Mouse (Mus musculus): ENCODE results near the gene Vmn1r65. TPM values are rescaled to one million over a fixed set of nuclear protein-coding genes. Genes with fewer than 3 reads are reported as not detected.
"Not testable (repeated sequence)": the region's sequence is repeated elsewhere in the genome, so short reads cannot be mapped to it uniquely, and the experiment has no call there.

Gene Vmn1r65
- polyA plus RNA-seq (2014; fragmentation: Nextera tagmentation; extraction: Ambion mirVana) = not detected in 2 replicates

GRCm38 (mm10) chr7:6010910-6011309 is at the start of gene Vmn1r65:
Gene Vmn1r65 (minus strand): TSS chr7:6011010.
- no peak within 1 kb of the TSS for H3K4me2 ChIP-seq (replicated peaks; ENCODE audit: low read depth, low read length)
- no peak for ATAC-seq (ENCODE audit: insufficient number of reproducible peaks, insufficient read depth, low FRiP score, low read depth)
- no peaks in the 10 kb centered on the region for H3K4me1 ChIP-seq (ENCODE audit: control insufficient read depth, insufficient read depth, low read length)
- H3K9me3 ChIP-seq (ENCODE audit: control insufficient read depth, low read depth, low read length) = no peaks in the 10 kb centered on the region
- H3K27me3 ChIP-seq (ENCODE audit: control insufficient read depth, insufficient read depth, low read length) = no peaks in the 10 kb centered on the region
- no peak within 1 kb of the TSS for H3K27ac ChIP-seq (ENCODE audit: low read length)
- no peak within 1 kb of the TSS for H3K4me3 ChIP-seq (ENCODE audit: low read depth, low read length)
- WGBS = 89% methylated on average over 1 of the region's 1 CpGs
- H3K36me3 ChIP-seq (ENCODE audit: control insufficient read depth, insufficient read depth, low read length) = no peaks in the 10 kb centered on the region
- H3K9ac ChIP-seq (replicated peaks; ENCODE audit: low read depth, low read length) = no peak within 1 kb of the TSS

- Histone ChIP-seq H3K36me3 (ENCODE audit: control insufficient read depth, insufficient read depth, low read length) (no peaks in the 10 kb centered on the region), H3K27me3 (ENCODE audit: control insufficient read depth, insufficient read depth, low read length) (no peaks in the 10 kb centered on the region), H3K9ac (replicated peaks; ENCODE audit: low read depth, low read length) (no peak within 1 kb of the TSS), H3K4me1 (ENCODE audit: control insufficient read depth, insufficient read depth, low read length) (no peaks in the 10 kb centered on the region), H3K27ac (ENCODE audit: low read length) (no peak within 1 kb of the TSS), H3K4me2 (replicated peaks; ENCODE audit: low read depth, low read length) (no peak within 1 kb of the TSS), H3K4me3 (ENCODE audit: low read depth, low read length) (no peak within 1 kb of the TSS), H3K9me3 (ENCODE audit: control insufficient read depth, low read depth, low read length) (no peaks in the 10 kb centered on the region)
- 85% methylated on average over 11 of the region's 11 CpGs for WGBS
- no peak for ATAC-seq (ENCODE audit: insufficient number of reproducible peaks, insufficient read depth, low FRiP score, low read depth)
These were observed 34.1 kb upstream of the Vmn1r65 start, which contains the start of gene Nlrp4c for GRCm38 (mm10) chr7:6044861-6045260. Gene Nlrp4c (plus strand): TSS chr7:6045161.

- H3K36me3 ChIP-seq (ENCODE audit: control insufficient read depth, insufficient read depth, low read length); H3K27me3 ChIP-seq (ENCODE audit: control insufficient read depth, insufficient read depth, low read length); H3K27ac ChIP-seq (ENCODE audit: low read length); H3K4me3 ChIP-seq (ENCODE audit: low read depth, low read length); ATAC-seq (ENCODE audit: insufficient number of reproducible peaks, insufficient read depth, low FRiP score, low read depth); H3K4me1 ChIP-seq (ENCODE audit: control insufficient read depth, insufficient read depth, low read length); H3K9ac ChIP-seq (replicated peaks; ENCODE audit: low read depth, low read length); H3K9me3 ChIP-seq (ENCODE audit: control insufficient read depth, low read depth, low read length); H3K4me2 ChIP-seq (replicated peaks; ENCODE audit: low read depth, low read length): not testable (repeated sequence)
- WGBS = 83% methylated on average over 4 of the region's 4 CpGs
These were observed 28.4 kb downstream of the Vmn1r65 start for GRCm38 (mm10) chr7:5982426-5982825.

GRCm38 (mm10) chr7:5972546-5972945 is 38.3 kb downstream of the Vmn1r65 start:
- H3K9ac ChIP-seq (replicated peaks; ENCODE audit: low read depth, low read length); H3K4me2 ChIP-seq (replicated peaks; ENCODE audit: low read depth, low read length); H3K36me3 ChIP-seq (ENCODE audit: control insufficient read depth, insufficient read depth, low read length); H3K4me1 ChIP-seq (ENCODE audit: control insufficient read depth, insufficient read depth, low read length); ATAC-seq (ENCODE audit: insufficient number of reproducible peaks, insufficient read depth, low FRiP score, low read depth); H3K27me3 ChIP-seq (ENCODE audit: control insufficient read depth, insufficient read depth, low read length); H3K4me3 ChIP-seq (ENCODE audit: low read depth, low read length); H3K27ac ChIP-seq (ENCODE audit: low read length); H3K9me3 ChIP-seq (ENCODE audit: control insufficient read depth, low read depth, low read length): not testable (repeated sequence)
- 84% methylated on average over 2 of the region's 2 CpGs for WGBS

Other genes with a start within 250 kb of the Vmn1r65 start
- not detected in 2 replicates for gene Vmn1r63, start 205.6 kb downstream of the Vmn1r65 start, polyA plus RNA-seq (2014; fragmentation: Nextera tagmentation; extraction: Ambion mirVana)
- not detected in 2 replicates for gene Vmn1r64, start 126.5 kb downstream of the Vmn1r65 start, polyA plus RNA-seq (2014; fragmentation: Nextera tagmentation; extraction: Ambion mirVana)
- not detected in 2 replicates for gene Nlrp4c, start 34.2 kb upstream of the Vmn1r65 start, polyA plus RNA-seq (2014; fragmentation: Nextera tagmentation; extraction: Ambion mirVana)
- gene Zfp787, start 145.0 kb upstream of the Vmn1r65 start, polyA plus RNA-seq (2014; fragmentation: Nextera tagmentation; extraction: Ambion mirVana) = 14.6 and 18.1 TPM in 2 replicates
- 43.5 and 52.4 TPM in 2 replicates for gene Zfp444, start 161.2 kb upstream of the Vmn1r65 start, polyA plus RNA-seq (2014; fragmentation: Nextera tagmentation; extraction: Ambion mirVana)
- gene Galp, start 186.1 kb upstream of the Vmn1r65 start, polyA plus RNA-seq (2014; fragmentation: Nextera tagmentation; extraction: Ambion mirVana) = not detected in 2 replicates
- not detected in 2 replicates for gene Zscan5b, start 211.3 kb upstream of the Vmn1r65 start, polyA plus RNA-seq (2014; fragmentation: Nextera tagmentation; extraction: Ambion mirVana)
- gene Epp13, start 241.7 kb upstream of the Vmn1r65 start, polyA plus RNA-seq (2014; fragmentation: Nextera tagmentation; extraction: Ambion mirVana) = not detected in 2 replicates

Measured in stomach, embryonic 14.5 days (tissue).